23 mouse cellular contexts compared by ENCODE assay signal in the genomic region with DNA sequence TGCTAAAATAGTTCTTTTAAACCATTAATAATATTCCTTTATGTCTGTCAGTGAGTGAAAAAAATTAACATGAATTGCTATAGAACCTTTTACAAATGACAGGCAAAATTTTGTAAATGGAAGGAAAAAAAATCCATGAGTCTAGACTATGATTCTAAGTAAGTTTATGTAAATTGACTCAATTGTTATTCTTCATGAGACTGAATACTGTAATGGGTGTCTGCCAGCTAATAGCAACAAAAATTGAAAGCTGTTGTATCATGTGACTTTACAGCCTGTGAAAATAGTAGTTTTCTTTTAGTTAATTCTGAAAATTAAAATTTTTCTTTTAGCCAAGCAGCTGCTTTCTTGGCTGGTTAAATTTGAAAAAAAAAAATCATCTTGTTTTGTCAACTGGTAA.
DNase-seq lines count a peak whose midpoint lies in the region; ATAC-seq and TF ChIP-seq lines count a peak whose summit lies in the region.
"Had no signal": no experiment of that assay in that cellular context is flagged by ENCODE, and none has a peak within 500 bp of the region (broad histone marks: within the 10 kb centered on the region; RNA-seq: fewer than 3 reads in every experiment).

No protein-coding gene starts in this region.

- TF ChIP-seq CTCF in liver, embryonic 14.5 days (IDR thresholded peaks at IDR 0.05; ENCODE audit: low read depth), result no peak
- TF ChIP-seq CTCF in forebrain, postnatal 0 days (IDR thresholded peaks at IDR 0.05; ENCODE audit: low read depth), result no peak

- DNase-seq in liver, embryonic 14.5 days (ENCODE audit: low read depth in 3 of 3, low spot score in 3 of 3), result no peak
- DNase-seq in liver, embryonic 11.5 days (ENCODE audit: low spot score), result no peak
- no peak for DNase-seq in forebrain, postnatal 0 days
- no peak for DNase-seq in adrenal gland, postnatal 14 days
- DNase-seq in urinary bladder, postnatal 4 days (ENCODE audit: low spot score in 2 of 2), result no peak
- DNase-seq: adrenal gland, adult 2 months; adrenal gland, postnatal 25 days; cerebellum, adult 18-20 months; cerebellum, adult 9-10 months; cerebellum, postnatal 14 days; gastrocnemius, postnatal 25 days; heart, adult 18-20 months; heart, postnatal 10 days; heart, postnatal 36 days had no signal

- TF ChIP-seq EP300 in liver, embryonic 14.5 days (IDR thresholded peaks at IDR 0.05; ENCODE audit: low read depth), result no peak

- H3K9me3 ChIP-seq in forebrain, embryonic 15.5 days, result no peaks in the 10 kb centered on the region
- H3K9me3 ChIP-seq in forebrain, embryonic 12.5 days, result no peaks in the 10 kb centered on the region
- no peaks in the 10 kb centered on the region for H3K9me3 ChIP-seq in liver, embryonic 14.5 days (ENCODE audit: control insufficient read depth, low read length)
- no peaks in the 10 kb centered on the region for H3K9me3 ChIP-seq in liver, embryonic 11.5 days (ENCODE audit: control insufficient read depth, low read length)
- no peaks in the 10 kb centered on the region for H3K9me3 ChIP-seq in forebrain, postnatal 0 days (ENCODE audit: low read length)
- H3K9me3 ChIP-seq: heart, embryonic 12.5 days; heart, embryonic 15.5 days; hindbrain, embryonic 10.5 days; hindbrain, embryonic 13.5 days; intestine, embryonic 15.5 days had no signal

- no peak overlapping the region for H3K4me2 ChIP-seq in forebrain, embryonic 15.5 days (replicated peaks)
- no peak overlapping the region for H3K4me2 ChIP-seq in forebrain, embryonic 12.5 days
- H3K4me2 ChIP-seq in liver, embryonic 14.5 days (ENCODE audit: low read depth), result peak overlapping the region; percentile 53
- H3K4me2 ChIP-seq in liver, embryonic 11.5 days, result no peak overlapping the region
- no peak overlapping the region for H3K4me2 ChIP-seq in forebrain, postnatal 0 days (ENCODE audit: low read depth)
- H3K4me2 ChIP-seq: heart, embryonic 12.5 days; heart, embryonic 15.5 days; hindbrain, embryonic 13.5 days; intestine, embryonic 15.5 days had no signal

- no peaks in the 10 kb centered on the region for H3K36me3 ChIP-seq in forebrain, embryonic 15.5 days
- no peaks in the 10 kb centered on the region for H3K36me3 ChIP-seq in forebrain, embryonic 12.5 days (replicated peaks)
- H3K36me3 ChIP-seq in liver, embryonic 14.5 days (replicated peaks; ENCODE audit: control insufficient read depth, insufficient read depth, low read depth), result no peaks in the 10 kb centered on the region
- no peaks in the 10 kb centered on the region for H3K36me3 ChIP-seq in liver, embryonic 11.5 days (ENCODE audit: control insufficient read depth, insufficient read depth, low read length)
- H3K36me3 ChIP-seq in forebrain, postnatal 0 days (ENCODE audit: insufficient read depth), result no peaks in the 10 kb centered on the region
- H3K36me3 ChIP-seq: heart, embryonic 12.5 days; heart, embryonic 15.5 days; hindbrain, embryonic 10.5 days; hindbrain, embryonic 13.5 days; intestine, embryonic 15.5 days had no signal

- peaks cover 12% of the 10 kb centered on the region for H3K4me1 ChIP-seq in forebrain, embryonic 15.5 days
- H3K4me1 ChIP-seq in forebrain, embryonic 12.5 days, result no peaks in the 10 kb centered on the region; the same call in 1 of the 2 replicates
- peaks cover 33 to 35% of the 10 kb centered on the region in 2 experiments for H3K4me1 ChIP-seq in liver, embryonic 14.5 days (replicated peaks; ENCODE audit: control insufficient read depth in 2 of 2, insufficient read depth in 2 of 2, low read length in 1 of 2)
- peaks cover 12% of the 10 kb centered on the region for H3K4me1 ChIP-seq in liver, embryonic 11.5 days (replicated peaks; ENCODE audit: control insufficient read depth, insufficient read depth, low read length)
- H3K4me1 ChIP-seq in forebrain, postnatal 0 days (ENCODE audit: insufficient read depth), result peaks cover 4% of the 10 kb centered on the region; the same call in 1 of the 2 replicates
- H3K4me1 ChIP-seq: hindbrain, embryonic 10.5 days; hindbrain, embryonic 13.5 days had no signal

- H3K9ac ChIP-seq in forebrain, embryonic 15.5 days (replicated peaks), result no peak overlapping the region
- no peak overlapping the region for H3K9ac ChIP-seq in forebrain, embryonic 12.5 days
- H3K9ac ChIP-seq in liver, embryonic 14.5 days (replicated peaks), result no peak overlapping the region
- no peak overlapping the region for H3K9ac ChIP-seq in liver, embryonic 11.5 days (ENCODE audit: low read depth, low read length)
- no peak overlapping the region for H3K9ac ChIP-seq in forebrain, postnatal 0 days
- H3K9ac ChIP-seq: heart, embryonic 12.5 days; heart, embryonic 15.5 days; hindbrain, embryonic 13.5 days; intestine, embryonic 15.5 days had no signal

- peak; percentile 71 for ATAC-seq in forebrain, embryonic 15.5 days (replicated peaks)
- no peak for ATAC-seq in forebrain, embryonic 12.5 days (ENCODE audit: low FRiP score)
- ATAC-seq in liver, embryonic 14.5 days (ENCODE audit: insufficient read depth), result no peak
- no peak for ATAC-seq in liver, embryonic 11.5 days (replicated peaks; ENCODE audit: low FRiP score)
- peak; percentile 87; the same call in 1 of the 2 replicates for ATAC-seq in forebrain, postnatal 0 days
- ATAC-seq: CD4-positive, CD25-positive, alpha-beta regulatory T cell, adult 4 months; hindbrain, embryonic 16.5 days had no signal

- no peaks in the 10 kb centered on the region for H3K27me3 ChIP-seq in forebrain, embryonic 15.5 days
- H3K27me3 ChIP-seq in forebrain, embryonic 12.5 days, result no peaks in the 10 kb centered on the region
- no peaks in the 10 kb centered on the region for H3K27me3 ChIP-seq in liver, embryonic 14.5 days (ENCODE audit: control insufficient read depth, insufficient read depth, low read length)
- no peaks in the 10 kb centered on the region for H3K27me3 ChIP-seq in liver, embryonic 11.5 days (replicated peaks; ENCODE audit: control insufficient read depth, insufficient read depth, low read length)
- no peaks in the 10 kb centered on the region for H3K27me3 ChIP-seq in forebrain, postnatal 0 days (ENCODE audit: insufficient read depth, low read length)
- H3K27me3 ChIP-seq: heart, embryonic 12.5 days; heart, embryonic 15.5 days; hindbrain, embryonic 13.5 days; intestine, embryonic 15.5 days had no signal

- H3K27ac ChIP-seq in forebrain, embryonic 15.5 days (replicated peaks), result no peak overlapping the region; the same call in 1 of the 2 replicates
- H3K27ac ChIP-seq in forebrain, embryonic 12.5 days, result no peak overlapping the region
- peak overlapping the region; percentile 88 for H3K27ac ChIP-seq in liver, embryonic 14.5 days
- no peak overlapping the region; the same call in 1 of the 2 replicates for H3K27ac ChIP-seq in liver, embryonic 11.5 days (ENCODE audit: low read depth, low read length)
- no peak overlapping the region for H3K27ac ChIP-seq in forebrain, postnatal 0 days (ENCODE audit: low read depth, low read length)
- H3K27ac ChIP-seq: heart, embryonic 15.5 days; hindbrain, embryonic 10.5 days; hindbrain, embryonic 13.5 days; intestine, embryonic 15.5 days had no signal

- no peak overlapping the region for H3K4me3 ChIP-seq in forebrain, embryonic 15.5 days
- H3K4me3 ChIP-seq in forebrain, embryonic 12.5 days (replicated peaks), result no peak overlapping the region
- no peak overlapping the region for H3K4me3 ChIP-seq in liver, embryonic 14.5 days (ENCODE audit: insufficient read depth in 1 of 2, low read depth in 2 of 2, low read length in 2 of 2)
- no peak overlapping the region for H3K4me3 ChIP-seq in liver, embryonic 11.5 days (ENCODE audit: low read depth, low read length)
- H3K4me3 ChIP-seq in forebrain, postnatal 0 days (ENCODE audit: low read depth, low read length), result no peak overlapping the region
- H3K4me3 ChIP-seq: heart, embryonic 12.5 days; heart, embryonic 15.5 days; hindbrain, embryonic 10.5 days; hindbrain, embryonic 13.5 days; intestine, embryonic 15.5 days had no signal

Comparison
In these comparisons a context has a peak if more than half of its experiments do, and no peak if none do; other contexts are left out.
1. ATAC-seq: peak in forebrain, embryonic 15.5 days (single experiment) and forebrain, postnatal 0 days (single experiment); none in forebrain, embryonic 12.5 days (single experiment), liver, embryonic 14.5 days (single experiment) and liver, embryonic 11.5 days (single experiment).